Comparison of ENCODE assay signal across 9 mouse cellular contexts in genomic region chr6:122761011-122761599, GRCm38 (mm10). TPM values are rescaled to one million over a fixed set of nuclear protein-coding genes. Genes with fewer than 3 reads are reported as not detected.
A peak's percentile ranks its signal among the peaks of the same experiment; 100 is the strongest.
DNase-seq lines count a peak whose midpoint lies in the region; ATAC-seq and TF ChIP-seq lines count a peak whose summit lies in the region.
"Had no signal": no experiment of that assay in that cellular context is flagged by ENCODE, and none has a peak within 500 bp of the region (broad histone marks: within the 10 kb centered on the region; RNA-seq: fewer than 3 reads in every experiment).

No protein-coding gene starts in this region.

- TF ChIP-seq POLR2A in MEL (IDR thresholded peaks at IDR 0.05; ENCODE audit: control insufficient read depth in 1 of 2, insufficient read depth in 1 of 2, low read depth in 1 of 2, low read length in 2 of 2, poor library complexity in 1 of 2), result peak in 1 of 2 experiments; percentile 52; a peak in 1 of 4 replicates
- no peak for TF ChIP-seq POLR2A in lung, adult 2 months (IDR thresholded peaks at IDR 0.05; ENCODE audit: borderline replicate concordance, extremely low read depth, low read depth, low read length)

- peaks cover 22 to 34% of the 10 kb centered on the region in 2 experiments for H3K4me1 ChIP-seq in MEL (ENCODE audit: control insufficient read depth in 1 of 2, insufficient read depth in 2 of 2, low read length in 2 of 2)
- H3K4me1 ChIP-seq in brown adipose tissue, adult 24 weeks (ENCODE audit: control insufficient read depth, insufficient read depth, insufficient read length, low read length), result peaks cover 8% of the 10 kb centered on the region; the same call in 1 of the 2 replicates
- H3K4me1 ChIP-seq in forebrain, embryonic 11.5 days (replicated peaks; ENCODE audit: control insufficient read depth, insufficient read depth, low read length), result peaks cover 6% of the 10 kb centered on the region; the same call in 1 of the 2 replicates
- H3K4me1 ChIP-seq in lung, adult 2 months (ENCODE audit: control insufficient read depth, insufficient read depth, low read length), result peaks cover 4% of the 10 kb centered on the region; the same call in 1 of the 2 replicates

- peaks cover 0 to 41% of the 10 kb centered on the region in 2 experiments; a peak in 2 of 4 replicates for H3K36me3 ChIP-seq in MEL (ENCODE audit: control insufficient read depth in 1 of 2, insufficient read depth in 2 of 2, low read length in 2 of 2)
- no peaks in the 10 kb centered on the region for H3K36me3 ChIP-seq in forebrain, embryonic 11.5 days (ENCODE audit: control insufficient read depth, insufficient read depth, low read length)

- no peak for TF ChIP-seq EP300 in MEL (IDR thresholded peaks at IDR 0.05; ENCODE audit: low read depth in 1 of 2, low read length in 2 of 2)

- ATAC-seq in forebrain, embryonic 11.5 days (replicated peaks; ENCODE audit: low FRiP score), result peak; percentile 68
- no peak for ATAC-seq in monocyte, adult 5-6 weeks (replicated peaks; ENCODE audit: insufficient number of reproducible peaks, low FRiP score, low TSS enrichment, poor library complexity, severe bottlenecking)

- no peak for TF ChIP-seq CTCF in MEL (IDR thresholded peaks at IDR 0.05 in 2 of 3, conservative IDR thresholded peaks at IDR 0.05 in 1 of 3; ENCODE audit: control insufficient read depth in 1 of 3, insufficient read depth in 1 of 3, low read depth in 2 of 3, low read length in 3 of 3, poor library complexity in 1 of 3, severe bottlenecking in 1 of 3)
- no peak for TF ChIP-seq CTCF in lung, adult 2 months (IDR thresholded peaks at IDR 0.05; ENCODE audit: insufficient read depth, low read length)

- H3K9ac ChIP-seq in MEL (ENCODE audit: control insufficient read depth, low read depth, low read length, poor library complexity, severe bottlenecking), result peak overlapping the region; percentile 55
- no peak overlapping the region for H3K9ac ChIP-seq in forebrain, embryonic 11.5 days (ENCODE audit: low read length)

- peak; percentile 89 for DNase-seq in MEL (ENCODE audit: low read depth, low spot score)
- DNase-seq in forebrain, embryonic 11.5 days (ENCODE audit: low spot score), result peak; percentile 83
- DNase-seq in heart, postnatal 36 days, result peak; percentile 54 to 61
- DNase-seq in layer of hippocampus, adult 9-10 months (ENCODE audit: low spot score), result peak; percentile 78
- DNase-seq in lung, adult 2 months, result no peak
- peak; percentile 57 for DNase-seq in retina, adult 2 months (ENCODE audit: low read depth, low spot score)

- H3K9me3 ChIP-seq in MEL (replicated peaks; ENCODE audit: insufficient read depth, low read length), result no peaks in the 10 kb centered on the region
- H3K9me3 ChIP-seq in forebrain, embryonic 11.5 days (ENCODE audit: control insufficient read depth, low read length), result no peaks in the 10 kb centered on the region

- peak overlapping the region; percentile 75 to 76 for H3K4me3 ChIP-seq in MEL (ENCODE audit: control insufficient read depth in 1 of 2, insufficient read depth in 1 of 2, low read depth in 2 of 2, low read length in 2 of 2)
- peak overlapping the region; percentile 63 for H3K4me3 ChIP-seq in brown adipose tissue, adult 24 weeks (ENCODE audit: insufficient read depth, low read depth, low read length)
- peak overlapping the region; percentile 27 for H3K4me3 ChIP-seq in forebrain, embryonic 11.5 days (ENCODE audit: low read depth, low read length)
- peak overlapping the region; percentile 61 for H3K4me3 ChIP-seq in lung, adult 2 months (replicated peaks; ENCODE audit: extremely low read depth, low read depth, low read length)

- no peak for TF ChIP-seq RAD21 in MEL (IDR thresholded peaks at IDR 0.05; ENCODE audit: low read depth, low read length)

- peak overlapping the region; percentile 57 for H3K27ac ChIP-seq in MEL (ENCODE audit: control insufficient read depth, low read depth, low read length)
- no peak overlapping the region for H3K27ac ChIP-seq in brown adipose tissue, adult 24 weeks (replicated peaks; ENCODE audit: low read depth, low read length)
- no peak overlapping the region for H3K27ac ChIP-seq in forebrain, embryonic 11.5 days (ENCODE audit: low read depth, low read length)

- peak overlapping the region; percentile 52 for H3K4me2 ChIP-seq in forebrain, embryonic 11.5 days (ENCODE audit: low read depth, low read length, severe bottlenecking)

- no peaks in the 10 kb centered on the region for H3K79me2 ChIP-seq in MEL (ENCODE audit: control insufficient read depth, insufficient read depth, low read length, poor library complexity)

- under 1% methylated on average over 11 of the region's 11 CpGs for WGBS in forebrain, embryonic 11.5 days
- 6% methylated on average over 11 of the region's 11 CpGs for WGBS in lung, adult 2 months

- no peaks in the 10 kb centered on the region for H3K27me3 ChIP-seq in MEL (ENCODE audit: control insufficient read depth in 1 of 2, insufficient read depth in 2 of 2, low read length in 2 of 2)
- H3K27me3 ChIP-seq in forebrain, embryonic 11.5 days (ENCODE audit: control insufficient read depth, insufficient read depth, low read length), result 0 out of 2 replicates have a peak, but pooled peaks cover 5% of the 10 kb centered on the region

- intact Hi-C loops in heart, postnatal 36 days (cut with DNase I), result no loop called here

TF ChIP-seq in MEL, 35 proteins besides CTCF, POLR2A, EP300 and RAD21:
- TF ChIP-seq HCFC1 (IDR thresholded peaks at IDR 0.05; ENCODE audit: low read depth, low read length) (peak; percentile 73), BHLHE40 (IDR thresholded peaks at IDR 0.05; ENCODE audit: borderline replicate concordance, low read depth, low read length) (no peak), TBP (IDR thresholded peaks at IDR 0.05; ENCODE audit: low read depth, low read length) (0 out of 2 replicates have a peak, but pooled peaks have one; percentile 23), CHD2 (IDR thresholded peaks at IDR 0.05; ENCODE audit: low read length) (no peak), SIN3A (IDR thresholded peaks at IDR 0.05; ENCODE audit: low read length) (peak; percentile 93), MXI1 (IDR thresholded peaks at IDR 0.05; ENCODE audit: low read depth, low read length) (peak; percentile 64), ETS1 (IDR thresholded peaks at IDR 0.05; ENCODE audit: low read depth, low read length) (peak; percentile 82), TCF12 (IDR thresholded peaks at IDR 0.05; ENCODE audit: low read depth, low read length) (0 out of 2 replicates have a peak, but pooled peaks have one; percentile 32), POLR2AphosphoS2 (IDR thresholded peaks at IDR 0.05; ENCODE audit: low read length) (no peak), ZNF384 (IDR thresholded peaks at IDR 0.05; ENCODE audit: low read depth, low read length) (peak; percentile 88)

RNA-seq across cellular contexts. Expression of gene Slc2a3, which starts 40.3 kb away (rescaled TPM):
- 78.4 and 108 TPM in 2 replicates for total RNA-seq in MEL (2012; rRNA removed)
- polyA plus RNA-seq in MEL (2012; ENCODE audit: insufficient read depth in 1 of 2, insufficient read length in 2 of 2, low read depth in 1 of 2, low replicate concordance in 2 of 2, missing spikeins in 1 of 2), result 10 to 100 TPM in 1 of 2 experiments, not detected in 1; 93.4 TPM
- 0.83 and 2.9 TPM in 2 replicates for polyA plus RNA-seq in brown adipose tissue, adult 24 weeks (2012; ENCODE audit: insufficient read depth, insufficient read length, missing spikeins)
- 30.3 and 37.6 TPM in 2 replicates for polyA plus RNA-seq in forebrain, embryonic 11.5 days (2014; fragmentation: Nextera tagmentation; extraction: Ambion mirVana)
- 1 to 10 TPM; 1.6 to 2.0 TPM for total RNA-seq in heart, postnatal 36 days (2021)
- polyA plus RNA-seq in lung, adult 2 months (2012; rRNA removed), result 2.6 and 7.4 TPM in 2 replicates
- total RNA-seq in monocyte, adult 5-6 weeks (2017), result 57.5 to 73.6 TPM (median 60.1 TPM) in 3 replicates

RNA-seq across cellular contexts. Expression of gene Nanog, which starts 53.8 kb away (rescaled TPM):
- not detected in 2 replicates for total RNA-seq in MEL (2012; rRNA removed)
- under 1 TPM in 1 of 2 experiments, not detected in 1; 0.63 TPM for polyA plus RNA-seq in MEL (2012; ENCODE audit: insufficient read depth in 1 of 2, insufficient read length in 2 of 2, low read depth in 1 of 2, low replicate concordance in 2 of 2, missing spikeins in 1 of 2)
- polyA plus RNA-seq in brown adipose tissue, adult 24 weeks (2012; ENCODE audit: insufficient read depth, insufficient read length, missing spikeins), result not detected in 2 replicates
- polyA plus RNA-seq in forebrain, embryonic 11.5 days (2014; fragmentation: Nextera tagmentation; extraction: Ambion mirVana), result 0.31 TPM in 1 of 2 replicates, not detected in the other
- total RNA-seq in heart, postnatal 36 days (2021), result not detected
- polyA plus RNA-seq in lung, adult 2 months (2012; rRNA removed), result 0.09 and 0.28 TPM in 2 replicates
- total RNA-seq in monocyte, adult 5-6 weeks (2017), result not detected in 3 replicates
- total RNA-seq: hematopoietic stem cell, adult 5-6 weeks had no signal

RNA-seq across cellular contexts. Expression of gene Foxj2, which starts 58.6 kb away (rescaled TPM):
- 2.0 and 2.2 TPM in 2 replicates for total RNA-seq in MEL (2012; rRNA removed)
- 1 to 10 TPM in 1 of 2 experiments, not detected in 1; 8.6 TPM for polyA plus RNA-seq in MEL (2012; ENCODE audit: insufficient read depth in 1 of 2, insufficient read length in 2 of 2, low read depth in 1 of 2, low replicate concordance in 2 of 2, missing spikeins in 1 of 2)
- polyA plus RNA-seq in brown adipose tissue, adult 24 weeks (2012; ENCODE audit: insufficient read depth, insufficient read length, missing spikeins), result 7.6 and 10.5 TPM in 2 replicates
- 5.0 and 5.4 TPM in 2 replicates for polyA plus RNA-seq in forebrain, embryonic 11.5 days (2014; fragmentation: Nextera tagmentation; extraction: Ambion mirVana)
- 10 to 100 TPM; 33.4 to 34.7 TPM for total RNA-seq in heart, postnatal 36 days (2021)
- 16.5 and 19.9 TPM in 2 replicates for polyA plus RNA-seq in lung, adult 2 months (2012; rRNA removed)
- 17.1 to 28.8 TPM (median 25.1 TPM) in 3 replicates for total RNA-seq in monocyte, adult 5-6 weeks (2017)
